Mouse (Mus musculus) embryonic facial prominence, embryonic 14.5 days (tissue): ENCODE measurements around the gene Psmd11. TPM values are rescaled to one million over a fixed set of nuclear protein-coding genes. Genes with fewer than 3 reads are reported as not detected.

Experiments
- ATAC-seq: fragments of 200-750 bp; cut with Nextera tagmentation; 2 replicates; pipeline ENCODE4 v1.8.0; 2017; ENCODE audit warnings: low read depth, moderate number of reproducible peaks, moderate TSS enrichment
- DNase-seq: peaks from one replicate; pipeline ENCODE4 v3.0.0-alpha.2; 2015; ENCODE audit warnings: low spot score
- H3K27ac ChIP-seq: fragments of 300-500 bp; sonication (generic); replicated peaks from 2 replicates; pipeline ENCODE4 v1.5.1; 2014; ENCODE audit warnings: low read depth, mild to moderate bottlenecking, low read length, moderate library complexity
- H3K27me3 ChIP-seq: fragments of 300-500 bp; sonication (generic); replicated peaks from 2 replicates; pipeline ENCODE4 v1.6.1; 2014; ENCODE audit warnings: low read length; ENCODE audit not compliant: control insufficient read depth, insufficient read depth
- H3K36me3 ChIP-seq: fragments of 300-500 bp; sonication (generic); 2 replicates; pipeline ENCODE4 v1.6.1; 2014; ENCODE audit warnings: low read length, mixed read lengths; ENCODE audit not compliant: control insufficient read depth, insufficient read depth
- H3K4me1 ChIP-seq: fragments of 300-500 bp; sonication (generic); 2 replicates; pipeline ENCODE4 v1.6.1; 2014; ENCODE audit warnings: antibody characterized with exemption, low read length; ENCODE audit not compliant: control insufficient read depth, insufficient read depth
- H3K4me2 ChIP-seq: fragments of 300-500 bp; sonication (generic); 2 replicates; pipeline ENCODE4 v1.6.1; 2014; ENCODE audit warnings: low read depth, mild to moderate bottlenecking, low read length, moderate library complexity, mixed read lengths
- H3K4me3 ChIP-seq: fragments of 300-500 bp; sonication (generic); 2 replicates; pipeline ENCODE4 v1.5.1; 2014; ENCODE audit warnings: low read depth, mild to moderate bottlenecking, low read length
- H3K9ac ChIP-seq: fragments of 300-500 bp; sonication (generic); 2 replicates; pipeline ENCODE4 v1.6.1; 2014; ENCODE audit warnings: low read depth, mild to moderate bottlenecking, low read length, moderate library complexity, mixed read lengths
- H3K9me3 ChIP-seq: fragments of 300-500 bp; sonication (generic); 2 replicates; pipeline ENCODE4 v1.6.1; 2016; ENCODE audit warnings: low read length; ENCODE audit not compliant: control insufficient read depth
- WGBS: fragments of 180-500 bp; shearing (Covaris S2); extraction: QIAGEN DNeasy Blood & Tissue Kit; methylation state at CpG from one replicate; pipeline ENCODE4 v1.1.7; 2014; 5-methylcytosine and 5-hydroxymethylcytosine counted together
- polyA plus RNA-seq: library from polyadenylated mRNA; unstranded; fragments of >200 nt; fragmentation: Nextera tagmentation; extraction: Ambion mirVana; gene quantifications from 2 replicates; pipeline ENCODE4 v1.2.1, GENCODE M21; 2014

Psmd11 gene
- polyA plus RNA-seq, 1 experiment from 2014 or later: 264 TPM

GRCm38 (mm10) chr11:80521148-80521547 is 92.7 kb downstream of the Psmd11 start:
- Histone ChIP-seq H3K4me3 (no peak overlapping the region), H3K9me3 (no peaks in the 10 kb centered on the region), H3K9ac (no peak overlapping the region), H3K4me2 (no peak overlapping the region), H3K27me3 (no peaks in the 10 kb centered on the region), H3K4me1 (peaks cover 16% of the 10 kb centered on the region), H3K36me3 (no peaks in the 10 kb centered on the region), H3K27ac (no peak overlapping the region)
- ATAC-seq (no peak), DNase-seq (no peak)
- WGBS: 71% methylated on average over 2 of the region's 2 CpGs

Other genes starting within 250 kb of the Psmd11 start
- gene Rnf135, start 244.8 kb upstream of the Psmd11 start, polyA plus RNA-seq: 6.7 and 8.3 TPM in 2 replicates
- 58.8 and 60.9 TPM in 2 replicates for gene Rhot1, start 219.6 kb upstream of the Psmd11 start, polyA plus RNA-seq
- gene Rhbdl3, start 127.7 kb upstream of the Psmd11 start, polyA plus RNA-seq: 4.1 and 5.0 TPM in 2 replicates
- gene 5730455P16Rik, start 50.6 kb upstream of the Psmd11 start, polyA plus RNA-seq: 20.8 and 26.7 TPM in 2 replicates
- gene Zfp207, start 45.3 kb upstream of the Psmd11 start, polyA plus RNA-seq: 214 and 225 TPM in 2 replicates
- 4.9 and 5.1 TPM in 2 replicates for gene Cdk5r1, start 48.4 kb downstream of the Psmd11 start, polyA plus RNA-seq